Mouse (Mus musculus) spleen, postnatal 36 days (tissue): ENCODE measurements around the gene Rnase12.
"Not testable (repeated sequence)": the region's sequence is repeated elsewhere in the genome, so short reads cannot be mapped to it uniquely, and the experiment has no call there.

Source experiments
- DNase-seq, 2 experiments: peaks; one replicate each; pipeline ENCODE4 v3.0.0; 2022; ENCODE audit warnings: low spot score in 2 of 2, mixed read lengths in 1 of 2

The Rnase12 gene

DNA sequence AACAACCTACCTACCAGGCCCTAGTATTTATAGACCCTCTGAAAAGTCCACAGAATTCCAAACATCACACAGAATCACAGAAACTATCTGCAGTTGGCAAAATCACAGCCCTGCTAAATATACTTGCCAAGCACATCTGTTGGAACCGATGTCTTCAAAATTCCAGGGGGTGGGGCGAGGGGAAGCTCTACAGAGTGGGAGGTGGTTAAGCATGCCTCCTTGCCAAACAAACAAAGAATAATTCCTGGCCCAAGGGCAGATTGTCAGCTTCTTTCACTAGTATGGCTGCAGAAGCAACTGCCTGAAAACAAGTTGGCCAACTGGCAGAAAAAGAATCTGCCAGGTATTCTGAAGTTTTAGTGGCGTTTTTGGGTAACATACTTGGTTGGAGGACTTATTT lies 40.2 kb downstream of the Rnase12 start:
- no peak for DNase-seq

- no peak for DNase-seq
Observed at GRCm38 (mm10) chr14:51015780-51016179, 41.7 kb downstream of the Rnase12 start.

GRCm38 (mm10) chr14:51014724-51015123 lies 42.7 kb downstream of the Rnase12 start:
- not testable (repeated sequence) for DNase-seq

DNA sequence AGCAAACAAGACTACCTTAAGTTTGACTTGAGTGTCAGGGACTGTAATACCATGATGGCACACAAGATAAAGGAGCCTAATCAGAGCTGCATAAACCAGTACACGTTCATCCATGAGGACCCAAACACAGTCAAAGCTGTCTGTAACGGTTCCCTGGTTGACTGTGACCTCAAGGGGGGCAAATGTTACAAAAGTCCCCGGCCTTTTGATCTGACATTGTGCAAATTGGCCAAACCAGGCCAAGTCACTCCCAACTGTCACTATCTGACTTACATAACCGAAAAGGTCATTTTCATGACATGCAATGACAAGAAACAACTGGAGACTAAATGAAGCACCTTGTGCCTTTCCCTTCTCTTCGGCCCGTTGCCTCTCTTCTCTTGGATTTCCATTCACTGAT lies 47.9 kb downstream of the Rnase12 start:
- no peak for DNase-seq

DNA sequence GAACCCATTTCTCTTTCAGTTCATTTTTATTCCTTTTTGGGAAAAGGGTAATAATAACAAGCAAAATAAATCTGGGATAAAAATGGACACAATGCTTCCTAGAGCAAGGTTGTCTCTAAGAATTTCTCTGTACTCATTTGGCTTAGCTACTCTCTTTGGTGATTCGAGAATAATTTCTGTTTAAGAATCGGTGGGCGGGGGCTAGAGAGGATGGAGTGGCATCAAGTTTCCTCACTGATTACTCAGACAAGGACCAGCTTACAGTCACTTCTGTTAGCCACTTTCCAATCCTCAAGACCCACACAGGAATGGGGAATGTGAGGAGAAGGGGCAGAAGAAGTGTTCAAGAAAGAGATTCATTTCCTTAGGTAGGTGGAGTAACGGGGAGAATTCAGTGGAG lies 48.7 kb downstream of the Rnase12 start:
- DNase-seq: no peak

- no peak for DNase-seq
Observed at GRCm38 (mm10) chr14:51007914-51008713, 49.3 kb downstream of the Rnase12 start.

DNA sequence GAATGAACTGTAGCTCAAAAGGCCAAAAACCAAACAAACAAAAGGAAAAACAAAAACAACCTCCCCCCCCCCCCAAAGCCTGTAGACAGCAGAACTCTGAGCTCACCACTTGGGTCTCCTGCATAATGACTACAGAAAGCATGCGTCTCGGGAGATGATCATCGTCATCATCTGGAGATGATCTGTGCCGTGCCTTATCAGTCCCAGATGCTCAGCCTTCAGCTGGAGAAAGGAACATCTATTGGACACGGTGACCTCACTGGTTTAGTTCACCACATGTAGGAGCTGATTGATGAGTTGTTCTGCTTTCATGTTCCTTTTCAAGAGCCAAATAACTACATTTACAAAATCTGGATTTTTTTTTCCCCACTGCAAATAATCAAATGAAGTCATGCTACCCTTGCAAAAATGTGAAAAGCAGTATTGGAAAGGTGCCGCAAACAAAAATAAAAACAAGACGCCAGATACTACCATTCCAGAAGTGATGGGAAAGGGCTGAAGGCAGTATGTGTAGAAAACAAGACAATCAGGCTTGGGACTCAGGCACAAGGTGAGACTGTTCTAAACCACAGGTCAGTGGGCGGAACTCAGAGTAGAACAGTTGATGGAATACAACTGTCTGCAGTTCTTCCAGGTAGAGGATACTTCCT lies 50.2 kb downstream of the Rnase12 start, which contains the start of gene Rnase10:
TSS of gene Rnase10 (plus strand) at position 600 of the 650 bp plus-strand sequence.
- DNase-seq: no peak
